Mouse (Mus musculus) brown adipose tissue, adult 24 weeks (tissue): Measurements from ENCODE around the gene Mtcl1. TPM values are rescaled to one million over a fixed set of nuclear protein-coding genes. Genes with fewer than 3 reads are reported as not detected.

Source experiments
- H3K27ac ChIP-seq: fragments of 200-500 bp; replicated peaks from 2 replicates; pipeline ENCODE4 v1.5.1; 2012; ENCODE audit warnings: low read depth, mild to moderate bottlenecking, low read length
- H3K4me1 ChIP-seq: fragments of 200-500 bp; 2 replicates; pipeline ENCODE4 v1.6.1; 2012; ENCODE audit warnings: low read length, mixed read lengths; ENCODE audit not compliant: control insufficient read depth, insufficient read depth, insufficient read length
- H3K4me3 ChIP-seq: fragments of 200-500 bp; 2 replicates; pipeline ENCODE4 v1.5.1; 2012; ENCODE audit warnings: low read depth, mild to moderate bottlenecking, low read length, moderate library complexity; ENCODE audit not compliant: insufficient read depth
- polyA plus RNA-seq: library from polyadenylated mRNA; stranded (reverse); fragments of >200 nt; gene quantifications from 2 replicates; pipeline ENCODE4 v1.2.4, GENCODE M21; 2012; ENCODE audit not compliant: missing spikeins, insufficient read depth, insufficient read length

Mtcl1 gene
- polyA plus RNA-seq, 1 experiment = 0.24 TPM

- no peak overlapping the region for H3K4me3 ChIP-seq
- peaks cover 6% of the 10 kb centered on the region; the same call in 1 of the 2 replicates for H3K4me1 ChIP-seq
- no peak overlapping the region for H3K27ac ChIP-seq
Measured at GRCm38 (mm10) chr17:66404883-66405590, 44.5 kb downstream of the Mtcl1 start.

GRCm38 (mm10) chr17:66402791-66403470 lies 46.6 kb downstream of the Mtcl1 start:
- H3K4me3 ChIP-seq = no peak overlapping the region
- peaks cover 6% of the 10 kb centered on the region; the same call in 1 of the 2 replicates for H3K4me1 ChIP-seq
- H3K27ac ChIP-seq = no peak overlapping the region

GRCm38 (mm10) chr17:66401596-66402265 lies 47.8 kb downstream of the Mtcl1 start:
- H3K4me3 ChIP-seq = no peak overlapping the region
- no peak overlapping the region for H3K27ac ChIP-seq
- peaks cover 6% of the 10 kb centered on the region; the same call in 1 of the 2 replicates for H3K4me1 ChIP-seq

DNA sequence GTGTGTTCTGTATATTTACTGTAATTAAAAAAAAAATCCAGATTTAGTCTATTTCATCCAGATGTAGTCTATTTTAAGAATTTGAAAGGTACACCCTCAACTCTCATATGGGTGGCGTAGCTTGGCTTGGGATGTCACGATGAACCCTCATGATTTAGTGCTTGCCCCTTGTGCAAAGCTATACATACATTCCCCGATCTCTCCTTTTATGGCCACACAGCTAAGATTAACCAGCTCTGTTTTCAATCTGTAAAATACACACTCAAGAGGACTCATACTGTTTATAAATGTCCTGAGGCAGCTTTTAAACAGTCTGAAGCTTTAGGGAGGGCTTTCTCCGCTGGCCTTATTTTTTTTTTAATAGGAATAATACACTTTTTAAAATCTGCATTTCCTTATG lies 49.8 kb downstream of the Mtcl1 start:
- H3K4me1 ChIP-seq = peaks cover 6% of the 10 kb centered on the region; the same call in 1 of the 2 replicates
- no peak overlapping the region for H3K27ac ChIP-seq

GRCm38 (mm10) chr17:66394571-66394970 lies 55.0 kb downstream of the Mtcl1 start:
- Histone ChIP-seq H3K4me3 (no peak overlapping the region), H3K27ac (no peak overlapping the region), H3K4me1 (no peaks in the 10 kb centered on the region; the same call in 1 of the 2 replicates)

More for the DNA sequence above, 49.8 kb downstream of the Mtcl1 start:
- no peak overlapping the region for H3K4me3 ChIP-seq

- H3K4me1 ChIP-seq = no peaks in the 10 kb centered on the region
- no peak overlapping the region for H3K27ac ChIP-seq
- no peak overlapping the region for H3K4me3 ChIP-seq
Measured at GRCm38 (mm10) chr17:66388307-66388706, 61.2 kb downstream of the Mtcl1 start.

DNA sequence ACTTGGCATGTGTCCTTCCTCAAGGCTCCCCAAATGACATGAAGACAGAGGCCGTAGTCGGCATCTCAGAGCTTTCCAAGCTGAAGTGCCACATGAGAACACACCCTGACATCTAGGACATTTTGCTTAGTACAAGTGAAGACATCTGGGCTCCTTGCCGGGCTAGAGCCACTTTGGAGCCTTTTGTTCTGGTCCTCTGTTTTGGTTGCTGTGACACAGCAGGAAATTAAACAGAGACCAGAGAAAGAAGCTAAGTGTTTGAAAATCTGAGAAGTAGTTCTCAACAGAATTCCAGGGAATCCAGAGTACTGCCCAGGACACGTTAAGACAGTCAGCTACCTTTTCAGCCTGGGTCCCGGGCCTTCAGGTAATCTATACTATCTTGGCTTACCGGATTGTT lies 68.2 kb downstream of the Mtcl1 start:
- Histone ChIP-seq H3K4me3 (no peak overlapping the region), H3K27ac (no peak overlapping the region), H3K4me1 (no peaks in the 10 kb centered on the region)

DNA sequence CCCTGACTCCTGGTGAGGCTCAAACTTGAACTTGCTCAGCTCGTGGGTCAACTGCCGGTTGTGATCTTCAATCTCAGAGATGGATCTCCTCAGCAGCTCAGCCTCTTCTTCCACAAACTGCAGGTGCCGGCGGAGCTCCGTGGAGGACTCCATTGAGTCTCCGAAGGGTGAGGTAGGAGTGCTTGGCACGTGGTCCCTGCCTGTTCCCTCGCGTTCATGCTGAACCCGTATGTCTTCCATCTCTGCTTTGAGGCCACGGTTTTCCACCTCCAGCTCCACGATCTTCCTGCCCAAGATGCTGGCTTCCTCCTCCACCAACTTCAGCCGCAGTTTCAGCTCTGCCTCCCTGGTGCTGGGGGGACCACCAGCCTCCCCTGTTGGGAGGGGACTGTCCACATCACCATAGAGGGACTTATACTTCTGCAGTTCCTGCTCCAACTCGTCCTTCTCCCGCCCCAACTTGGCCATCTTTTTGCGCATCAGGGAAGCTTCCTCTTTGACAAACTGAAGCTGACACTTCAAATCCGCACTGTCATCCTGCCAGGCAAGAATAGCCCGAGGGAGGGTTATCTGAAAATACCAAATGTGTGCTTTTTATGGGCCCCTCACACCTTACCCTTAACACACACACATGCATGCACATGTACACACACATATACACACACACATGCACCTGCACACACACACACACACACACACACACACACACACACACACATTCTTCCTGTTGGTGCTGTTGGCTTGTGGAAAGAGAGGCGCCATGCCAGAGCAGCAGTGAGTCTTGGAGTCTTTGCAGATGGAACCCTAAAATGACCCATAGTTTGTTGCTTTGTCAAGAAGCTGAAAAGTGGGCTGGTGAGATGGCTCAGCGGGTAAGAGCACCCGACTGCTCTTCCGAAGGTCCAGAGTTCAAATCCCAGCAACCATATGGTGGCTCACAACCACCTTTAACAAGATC lies 69.4 kb downstream of the Mtcl1 start:
- no peaks in the 10 kb centered on the region for H3K4me1 ChIP-seq
- no peak overlapping the region for H3K27ac ChIP-seq
- H3K4me3 ChIP-seq = no peak overlapping the region

- no peak overlapping the region for H3K4me3 ChIP-seq
Measured at GRCm38 (mm10) chr17:66379308-66379707, 70.2 kb downstream of the Mtcl1 start.

DNA sequence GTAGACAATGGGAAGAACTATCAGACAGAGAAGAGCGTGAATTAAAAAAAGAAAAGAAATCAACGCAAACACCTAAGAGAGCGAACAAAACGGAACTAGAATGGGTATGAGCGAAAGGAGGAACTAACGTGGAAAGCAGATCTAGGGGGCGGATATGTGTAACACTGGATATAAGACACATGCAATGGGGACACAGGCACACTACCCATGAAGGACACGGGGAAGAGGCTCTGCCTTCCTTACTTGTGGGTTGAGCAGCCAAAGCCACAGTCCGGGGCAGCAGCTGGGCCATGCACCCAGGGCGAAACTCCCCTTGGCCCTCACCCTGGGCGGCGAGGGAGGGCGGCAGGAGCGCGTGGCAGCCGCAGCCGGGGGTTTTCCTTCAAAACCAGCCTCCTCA lies 71.4 kb downstream of the Mtcl1 start:
- no peak overlapping the region for H3K27ac ChIP-seq
- no peak overlapping the region for H3K4me3 ChIP-seq
- H3K4me1 ChIP-seq = no peaks in the 10 kb centered on the region

More at GRCm38 (mm10) chr17:66379308-66379707, 70.2 kb downstream of the Mtcl1 start:
- no peak overlapping the region for H3K27ac ChIP-seq
- H3K4me1 ChIP-seq = no peaks in the 10 kb centered on the region

DNA sequence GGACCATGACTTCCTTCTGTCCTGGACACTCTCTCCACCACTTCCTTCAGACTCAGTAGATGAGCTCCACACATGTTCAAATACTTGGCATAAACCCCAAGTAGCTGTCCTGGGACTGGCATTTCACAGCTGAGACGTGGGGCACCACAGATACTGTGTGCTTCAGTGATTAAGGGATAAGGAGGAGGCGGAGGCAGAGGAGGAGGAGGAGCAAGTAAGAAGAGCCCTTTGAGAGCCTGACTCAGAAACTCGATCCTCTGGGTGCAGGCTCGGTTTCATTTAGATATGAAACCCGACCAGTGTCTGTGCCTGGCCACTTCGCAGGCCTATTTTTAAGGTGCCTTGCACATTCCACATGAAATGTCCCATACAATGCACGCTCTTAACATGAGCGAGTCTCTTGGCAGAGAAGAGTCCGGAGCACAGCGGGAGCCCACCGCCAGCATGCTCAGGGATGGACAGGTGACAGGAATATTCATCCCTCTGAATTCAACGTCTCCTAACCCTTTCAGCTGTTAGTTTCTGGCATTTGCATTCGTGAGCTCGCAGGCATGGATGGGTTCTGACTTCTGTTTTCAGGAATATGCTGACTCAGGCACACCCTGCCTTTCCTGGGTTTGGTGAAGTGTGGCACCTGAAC lies 74.8 kb downstream of the Mtcl1 start:
- Histone ChIP-seq H3K4me3 (no peak overlapping the region), H3K4me1 (no peaks in the 10 kb centered on the region), H3K27ac (no peak overlapping the region)

GRCm38 (mm10) chr17:66370867-66371266 lies 78.7 kb downstream of the Mtcl1 start:
- no peak overlapping the region for H3K4me3 ChIP-seq
- no peaks in the 10 kb centered on the region for H3K4me1 ChIP-seq
- H3K27ac ChIP-seq = no peak overlapping the region

GRCm38 (mm10) chr17:66369777-66370176 lies 79.8 kb downstream of the Mtcl1 start:
- Histone ChIP-seq H3K27ac (no peak overlapping the region), H3K4me1 (0 out of 2 replicates have a peak, but pooled peaks cover under 1% of the 10 kb centered on the region), H3K4me3 (no peak overlapping the region)

DNA sequence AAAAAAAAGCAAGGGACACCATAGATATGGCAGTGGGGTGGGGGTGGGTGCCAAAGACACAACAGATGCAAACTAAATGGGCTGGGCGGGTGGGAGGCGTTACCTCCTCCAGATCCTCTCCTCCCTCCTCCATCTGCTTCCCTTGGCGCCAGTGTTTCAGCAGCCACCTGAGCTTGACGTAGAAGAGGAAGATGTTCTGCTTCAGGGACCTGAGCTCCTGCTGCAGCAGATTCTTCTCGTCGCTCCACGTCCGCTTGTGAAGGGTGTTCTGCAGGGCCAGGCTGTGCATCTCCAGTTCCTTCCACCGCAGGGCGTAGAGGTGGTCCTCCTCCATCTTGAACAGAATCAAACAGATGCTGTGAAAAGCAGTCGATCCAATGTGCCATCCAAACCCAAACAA lies 81.4 kb downstream of the Mtcl1 start:
- Histone ChIP-seq H3K27ac (no peak overlapping the region), H3K4me3 (no peak overlapping the region), H3K4me1 (0 out of 2 replicates have a peak, but pooled peaks cover 3% of the 10 kb centered on the region)
